Mouse (Mus musculus): ENCODE measurements at regions not wholly inside any gene's neighbourhood (a gene's known extent, or its start where the extent isn't known, plus 50 kb on each side); places are given as distances from the start of the nearest gene placed in this dataset.
A peak's percentile ranks its signal among the peaks of the same experiment; 100 is the strongest.

- DNase-seq = no peak
Measured at GRCm38 (mm10) chr13:97558884-97559283, 201.5 kb downstream of the Gm10260 start.

- no peak for DNase-seq
Measured at GRCm38 (mm10) chr13:97555312-97555711, 205.1 kb downstream of the Gm10260 start.

- DNase-seq = no peak
Measured at GRCm38 (mm10) chr13:97554601-97555000, 205.8 kb downstream of the Gm10260 start.

- DNase-seq = no peak
Measured at GRCm38 (mm10) chr13:97552236-97552635, 208.2 kb downstream of the Gm10260 start.

- DNase-seq = no peak
Measured at GRCm38 (mm10) chr13:97550880-97551279, 209.6 kb downstream of the Gm10260 start.

GRCm38 (mm10) chr13:97550172-97550571 is 210.3 kb downstream of the Gm10260 start:
- DNase-seq = peak; percentile 82

GRCm38 (mm10) chr13:97549384-97549783 is 211.0 kb downstream of the Gm10260 start:
- no peak for DNase-seq

- DNase-seq = no peak
Measured at GRCm38 (mm10) chr13:97548527-97548977, 211.9 kb downstream of the Gm10260 start.

GRCm38 (mm10) chr13:97546936-97547335 is 213.5 kb downstream of the Gm10260 start:
- DNase-seq = no peak

- peak; percentile 70 for DNase-seq
Measured at GRCm38 (mm10) chr13:97545971-97546454, 214.4 kb downstream of the Gm10260 start.

GRCm38 (mm10) chr13:97539686-97540085 is 220.7 kb downstream of the Gm10260 start:
- no peak for DNase-seq

- no peak for DNase-seq
Measured at GRCm38 (mm10) chr13:97538441-97538840, 222.0 kb downstream of the Gm10260 start.

- no peak for DNase-seq
Measured at GRCm38 (mm10) chr13:97537686-97538085, 222.7 kb downstream of the Gm10260 start.

GRCm38 (mm10) chr13:97537206-97537605 is 223.2 kb downstream of the Gm10260 start:
- no peak for DNase-seq

- no peak for DNase-seq
Measured at GRCm38 (mm10) chr13:97533896-97534666, 226.4 kb downstream of the Gm10260 start.

GRCm38 (mm10) chr13:97531181-97531580 is 229.3 kb downstream of the Gm10260 start:
- DNase-seq = no peak

- no peak for DNase-seq
Measured at GRCm38 (mm10) chr13:97530570-97530969, 229.9 kb downstream of the Gm10260 start.

GRCm38 (mm10) chr13:97527958-97528357 is 232.5 kb downstream of the Gm10260 start:
- DNase-seq = no peak

- no peak for DNase-seq
Measured at GRCm38 (mm10) chr13:97524847-97525434, 235.5 kb downstream of the Gm10260 start.

- DNase-seq = no peak
Measured at GRCm38 (mm10) chr13:97523523-97524412, 236.7 kb downstream of the Gm10260 start.

GRCm38 (mm10) chr13:97520988-97521547 is 239.4 kb downstream of the Gm10260 start:
- DNase-seq = no peak

- no peak for DNase-seq
Measured at GRCm38 (mm10) chr13:97516731-97517130, 243.7 kb downstream of the Gm10260 start.

Measured in right cerebral cortex, adult 18-20 months (tissue).